Mouse (Mus musculus) limb, embryonic 11.5 days (tissue): Measurements from ENCODE around the gene Cd34. TPM values are rescaled to one million over a fixed set of nuclear protein-coding genes. Genes with fewer than 3 reads are reported as not detected.
A peak's percentile ranks its signal among the peaks of the same experiment; 100 is the strongest.

Source experiments
- ATAC-seq: fragments of 200-750 bp; cut with Nextera tagmentation; 2 replicates; pipeline ENCODE4 v1.8.0; 2017; ENCODE audit warnings: low read depth; ENCODE audit not compliant: insufficient number of reproducible peaks, low FRiP score, low TSS enrichment
- DNase-seq: peaks from one replicate; pipeline ENCODE4 v3.0.0-alpha.2; 2015; ENCODE audit warnings: low spot score
- H3K27ac ChIP-seq: fragments of 300-500 bp; sonication (generic); replicated peaks from 2 replicates; pipeline ENCODE4 v1.5.1; 2014; ENCODE audit warnings: low read depth, mild to moderate bottlenecking, low read length
- H3K27me3 ChIP-seq: fragments of 300-500 bp; sonication (generic); 2 replicates; pipeline ENCODE4 v1.6.1; 2014; ENCODE audit warnings: mild to moderate bottlenecking, low read length, mixed read lengths; ENCODE audit not compliant: control insufficient read depth, insufficient read depth
- H3K36me3 ChIP-seq: fragments of 300-500 bp; sonication (generic); 2 replicates; pipeline ENCODE4 v1.6.1; 2014; ENCODE audit warnings: mild to moderate bottlenecking, low read length, moderate library complexity, mixed read lengths; ENCODE audit not compliant: control insufficient read depth, insufficient read depth
- H3K4me1 ChIP-seq: fragments of 300-500 bp; sonication (generic); 2 replicates; pipeline ENCODE4 v1.6.1; 2014; ENCODE audit warnings: low read length, mixed read lengths; ENCODE audit not compliant: control insufficient read depth, insufficient read depth
- H3K4me2 ChIP-seq: fragments of 300-500 bp; sonication (generic); 2 replicates; pipeline ENCODE4 v1.6.1; 2014; ENCODE audit warnings: low read depth, mild to moderate bottlenecking, moderate library complexity; ENCODE audit not compliant: severe bottlenecking
- H3K4me3 ChIP-seq: fragments of 300-500 bp; sonication (generic); 2 replicates; pipeline ENCODE4 v1.5.1; 2014; ENCODE audit warnings: low read depth, low read length
- H3K9ac ChIP-seq: fragments of 300-500 bp; sonication (generic); 2 replicates; pipeline ENCODE4 v1.6.1; 2014; ENCODE audit warnings: mild to moderate bottlenecking, low read length
- H3K9me3 ChIP-seq: fragments of 300-500 bp; sonication (generic); 2 replicates; pipeline ENCODE4 v1.6.1; 2016; ENCODE audit warnings: low read length; ENCODE audit not compliant: control insufficient read depth
- WGBS: fragments of 180-500 bp; shearing (Covaris S2); extraction: QIAGEN DNeasy Blood & Tissue Kit; methylation state at CpG from one replicate; pipeline ENCODE4 v1.1.7; 2014; 5-methylcytosine and 5-hydroxymethylcytosine counted together
- polyA plus RNA-seq: library from polyadenylated mRNA; unstranded; fragments of >200 nt; fragmentation: Nextera tagmentation; extraction: Ambion mirVana; gene quantifications from 2 replicates; pipeline ENCODE4 v1.2.1, GENCODE M21; 2014

Gene Cd34
- polyA plus RNA-seq, 1 experiment from 2014 or later, result 45.3 TPM

DNA sequence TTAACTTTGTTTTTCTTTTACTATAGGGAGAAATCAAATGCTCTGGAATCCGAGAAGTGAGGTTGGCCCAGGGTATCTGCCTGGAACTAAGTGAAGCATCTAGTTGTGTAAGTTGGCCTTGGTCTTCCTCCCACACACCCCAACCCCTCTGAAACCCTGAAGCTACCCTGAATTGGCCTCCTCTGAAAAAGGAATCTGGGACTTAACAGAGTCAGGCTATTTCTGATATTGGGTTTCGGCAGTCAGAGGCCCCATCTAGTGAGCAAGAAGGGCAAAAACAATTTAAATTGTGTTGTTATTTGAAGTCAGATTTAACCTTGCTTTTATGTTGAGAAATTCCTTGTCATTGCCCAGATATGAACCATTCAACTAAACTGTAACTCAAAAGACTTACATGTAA is 12.3 kb downstream of the Cd34 start:
- Histone ChIP-seq H3K9me3 (no peaks in the 10 kb centered on the region), H3K36me3 (no peaks in the 10 kb centered on the region), H3K4me3 (no peak overlapping the region), H3K4me1 (no peaks in the 10 kb centered on the region), H3K27me3 (no peaks in the 10 kb centered on the region), H3K9ac (no peak overlapping the region), H3K4me2 (no peak overlapping the region), H3K27ac (no peak overlapping the region)
- 62% methylated on average over 2 of the region's 2 CpGs for WGBS
- DNase-seq (no peak), ATAC-seq (no peak)

DNA sequence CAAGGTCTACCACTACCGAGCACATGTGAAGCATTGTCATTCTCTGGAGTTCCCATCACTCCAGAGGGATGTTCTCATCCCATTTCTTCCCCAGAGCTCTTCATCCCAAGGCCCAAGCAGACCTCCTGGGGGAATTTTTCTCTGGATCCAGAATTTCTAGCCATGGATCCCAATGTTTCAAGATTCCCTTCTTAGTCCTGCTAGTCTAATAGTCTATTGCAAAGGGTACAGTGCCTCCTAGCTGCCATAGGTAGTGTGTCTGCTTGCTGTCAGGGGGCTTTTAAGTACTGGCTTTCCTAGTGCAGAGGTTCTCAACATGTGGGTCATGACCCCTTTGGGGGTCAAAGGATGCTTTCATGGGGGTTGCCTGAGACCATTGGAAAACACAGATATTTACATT is 14.3 kb downstream of the Cd34 start:
- Histone ChIP-seq H3K27ac (no peak overlapping the region), H3K36me3 (no peaks in the 10 kb centered on the region), H3K27me3 (no peaks in the 10 kb centered on the region), H3K9me3 (no peaks in the 10 kb centered on the region), H3K4me3 (no peak overlapping the region), H3K4me2 (no peak overlapping the region), H3K9ac (no peak overlapping the region), H3K4me1 (no peaks in the 10 kb centered on the region)
- DNase-seq, result no peak
- ATAC-seq, result no peak
- WGBS, result 85% methylated on average over 1 of the region's 1 CpGs

DNA sequence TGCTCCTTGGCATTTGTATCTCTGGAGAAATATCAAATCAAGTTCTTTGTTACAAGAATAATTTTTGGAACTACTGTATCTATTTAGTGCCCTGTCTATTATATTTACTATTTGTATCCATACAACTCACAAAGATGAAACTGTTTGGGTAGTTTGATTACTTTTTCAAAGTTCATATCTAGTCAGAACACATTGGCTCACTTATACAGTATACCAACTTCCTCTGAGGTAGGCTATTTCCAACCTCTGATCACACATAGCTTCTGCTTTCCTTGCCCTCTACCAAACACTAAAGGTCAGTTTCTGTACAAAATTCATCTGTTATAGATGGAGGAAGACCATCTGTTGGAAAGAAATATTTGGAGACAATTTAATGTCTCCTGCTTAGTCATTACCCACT is 16.1 kb downstream of the Cd34 start:
- Histone ChIP-seq H3K36me3 (no peaks in the 10 kb centered on the region), H3K4me1 (no peaks in the 10 kb centered on the region), H3K27me3 (no peaks in the 10 kb centered on the region), H3K4me2 (no peak overlapping the region), H3K4me3 (no peak overlapping the region), H3K9me3 (no peaks in the 10 kb centered on the region), H3K27ac (no peak overlapping the region), H3K9ac (no peak overlapping the region)
- ATAC-seq, result no peak
- DNase-seq, result no peak

DNA sequence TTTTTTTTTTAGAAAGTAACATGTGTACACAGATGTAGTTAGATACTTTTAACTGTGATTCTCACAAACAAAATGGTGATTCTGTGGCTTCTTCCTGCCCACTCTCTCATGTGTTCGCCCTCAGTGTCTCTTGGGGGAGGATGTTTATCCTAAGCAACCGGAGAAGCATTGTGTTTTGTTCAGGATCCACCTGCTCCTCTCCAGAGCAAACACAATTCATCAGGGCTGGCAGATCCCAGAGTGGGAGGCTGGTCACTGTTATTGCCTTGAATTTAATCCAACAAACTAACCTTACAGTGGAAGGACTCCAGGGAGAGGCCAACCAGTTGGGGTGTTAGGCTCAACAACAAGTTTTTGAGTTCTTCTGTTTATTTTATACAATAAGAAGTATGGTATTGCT is 17.1 kb downstream of the Cd34 start:
- no peak for DNase-seq
- no peak for ATAC-seq
- no peaks in the 10 kb centered on the region for H3K36me3 ChIP-seq
- H3K4me1 ChIP-seq, result no peaks in the 10 kb centered on the region
- no peak overlapping the region for H3K27ac ChIP-seq
- 73% methylated on average over 2 of the region's 2 CpGs for WGBS
- no peaks in the 10 kb centered on the region for H3K27me3 ChIP-seq
- H3K4me2 ChIP-seq, result no peak overlapping the region
- no peak overlapping the region for H3K4me3 ChIP-seq
- H3K9me3 ChIP-seq, result no peaks in the 10 kb centered on the region
- H3K9ac ChIP-seq, result no peak overlapping the region

DNA sequence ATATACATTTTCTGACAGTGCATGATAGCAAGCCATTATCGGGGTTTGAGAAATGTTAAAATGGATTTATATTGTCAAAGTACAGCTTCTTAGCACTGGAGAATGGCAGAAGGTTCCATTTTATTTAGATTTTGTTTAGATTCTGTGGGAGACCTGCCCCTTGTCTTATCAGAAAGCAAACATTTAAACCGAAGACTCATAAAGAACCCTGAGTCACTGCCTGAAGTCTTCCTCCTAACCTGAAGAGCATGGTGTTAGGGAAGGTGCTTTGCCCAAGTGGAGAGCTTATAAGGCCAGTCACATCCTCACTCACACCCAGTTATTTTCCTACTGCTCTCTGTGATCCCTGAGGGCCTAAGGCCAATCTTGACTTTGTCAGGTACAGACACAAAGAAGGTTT is 18.4 kb downstream of the Cd34 start:
- Histone ChIP-seq H3K9ac (no peak overlapping the region), H3K36me3 (no peaks in the 10 kb centered on the region), H3K27me3 (no peaks in the 10 kb centered on the region), H3K4me3 (no peak overlapping the region), H3K9me3 (no peaks in the 10 kb centered on the region), H3K4me2 (no peak overlapping the region), H3K4me1 (no peaks in the 10 kb centered on the region), H3K27ac (no peak overlapping the region)
- ATAC-seq (no peak), DNase-seq (no peak)
- WGBS, result 92% methylated on average over 2 of the region's 2 CpGs

DNA sequence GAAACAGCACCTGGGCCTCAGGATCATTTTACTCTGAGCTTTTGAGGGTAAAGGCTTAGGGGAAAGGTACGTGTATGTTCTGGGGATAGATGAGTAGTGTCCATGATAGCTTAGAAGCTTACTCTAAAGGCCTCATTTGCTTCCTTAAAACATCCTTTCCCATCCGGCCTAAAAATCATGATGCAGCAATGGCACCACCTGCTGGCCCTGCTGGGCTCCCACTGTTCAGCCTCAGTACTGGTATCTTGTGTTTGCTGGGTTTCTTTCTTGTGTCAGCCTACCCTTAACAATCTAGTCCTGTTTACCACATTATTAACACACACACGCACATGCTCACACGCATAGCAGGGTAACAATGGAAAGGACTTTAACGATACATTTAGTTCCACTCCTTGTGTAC is 23.6 kb downstream of the Cd34 start:
- Histone ChIP-seq H3K4me1 (no peaks in the 10 kb centered on the region), H3K9ac (no peak overlapping the region), H3K4me3 (no peak overlapping the region), H3K27me3 (no peaks in the 10 kb centered on the region), H3K27ac (no peak overlapping the region), H3K36me3 (no peaks in the 10 kb centered on the region), H3K4me2 (no peak overlapping the region), H3K9me3 (no peaks in the 10 kb centered on the region)
- DNase-seq (peak; percentile 66), ATAC-seq (peak; percentile 54; the same call in 1 of the 2 replicates)
- whole genome bisulfite sequencing, result 27% methylated on average over 5 of the region's 5 CpGs

DNA sequence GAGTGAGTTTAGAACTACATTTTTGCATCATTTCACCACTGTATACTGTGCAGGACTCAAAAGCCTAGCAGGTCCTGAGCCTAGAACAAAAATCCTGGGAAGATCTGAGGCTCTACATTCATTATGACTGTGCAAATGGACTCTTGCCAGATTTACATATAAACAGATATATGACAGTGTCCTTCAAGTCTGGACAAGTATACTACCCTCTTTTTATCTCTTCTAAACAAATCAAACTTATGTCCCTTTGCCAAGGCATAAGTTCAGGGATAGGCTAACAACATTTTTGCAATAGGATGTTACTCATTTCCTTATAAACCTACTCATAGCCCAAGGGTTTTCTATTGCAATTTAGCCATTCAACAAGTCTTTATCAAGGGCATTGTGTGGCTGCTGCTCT is 24.1 kb downstream of the Cd34 start:
- Histone ChIP-seq H3K4me1 (no peaks in the 10 kb centered on the region), H3K9me3 (no peaks in the 10 kb centered on the region), H3K27me3 (no peaks in the 10 kb centered on the region), H3K4me3 (no peak overlapping the region), H3K4me2 (no peak overlapping the region), H3K9ac (no peak overlapping the region), H3K36me3 (no peaks in the 10 kb centered on the region), H3K27ac (no peak overlapping the region)
- DNase-seq (no peak), ATAC-seq (no peak)

DNA sequence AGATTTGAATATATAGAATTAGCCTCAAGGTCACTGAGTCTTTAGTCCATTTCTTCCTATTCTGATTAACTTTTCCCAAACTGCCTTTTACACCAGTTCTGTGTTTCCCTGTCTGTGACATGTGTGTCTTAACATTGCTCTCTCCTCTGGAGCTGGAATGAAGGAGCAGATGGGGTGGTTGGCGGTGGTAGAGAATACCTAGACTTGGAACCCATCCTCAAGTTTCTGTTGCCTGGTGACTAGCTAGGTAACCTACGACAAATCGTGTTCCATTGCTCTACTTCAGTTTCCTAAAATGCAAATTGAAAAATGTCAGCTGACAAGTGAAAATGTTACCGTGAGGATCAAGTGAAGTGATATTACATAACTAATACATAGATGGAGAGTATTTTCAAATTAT is 33.4 kb downstream of the Cd34 start:
- Histone ChIP-seq H3K9me3 (no peaks in the 10 kb centered on the region), H3K36me3 (no peaks in the 10 kb centered on the region), H3K27ac (no peak overlapping the region), H3K4me3 (no peak overlapping the region), H3K4me2 (no peak overlapping the region), H3K9ac (no peak overlapping the region), H3K4me1 (no peaks in the 10 kb centered on the region), H3K27me3 (no peaks in the 10 kb centered on the region)
- 86% methylated on average over 4 of the region's 4 CpGs for WGBS
- ATAC-seq, result no peak
- no peak for DNase-seq

DNA sequence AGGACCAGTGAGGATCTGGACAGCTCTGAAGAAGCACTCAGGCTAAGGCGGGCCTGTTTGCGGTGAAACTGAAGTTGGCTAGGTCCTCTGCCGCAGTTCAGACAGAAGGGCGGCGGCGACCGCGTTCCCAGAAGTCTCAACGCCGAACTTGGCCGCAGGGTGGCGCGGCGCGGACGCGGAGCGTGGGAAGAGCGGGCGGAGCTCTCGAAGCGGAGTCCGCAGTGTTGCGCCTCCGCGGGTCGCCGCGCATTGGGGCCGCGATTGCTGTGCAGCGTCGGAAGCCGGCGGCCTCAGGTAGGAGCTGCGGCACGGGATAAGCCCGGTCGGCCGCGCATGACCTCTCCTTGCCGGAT is 37.5 kb downstream of the Cd34 start:
- DNase-seq, result peak; percentile 93
- Histone ChIP-seq H3K4me2 (peak overlapping the region; percentile 95), H3K4me1 (no peaks in the 10 kb centered on the region), H3K9me3 (no peaks in the 10 kb centered on the region), H3K27me3 (no peaks in the 10 kb centered on the region; the same call in 1 of the 2 replicates), H3K9ac (peak overlapping the region; percentile 60), H3K27ac (no peak overlapping the region), H3K4me3 (peak overlapping the region; percentile 56), H3K36me3 (no peaks in the 10 kb centered on the region)
- ATAC-seq, result peak; percentile 93
- WGBS, result 0% methylated on average over 41 of the region's 42 CpGs
